Mouse (Mus musculus): ENCODE measurements at regions not wholly inside any gene's neighbourhood (a gene's known extent, or its start where the extent isn't known, plus 50 kb on each side); places are given as distances from the start of the nearest gene placed in this dataset.

DNA sequence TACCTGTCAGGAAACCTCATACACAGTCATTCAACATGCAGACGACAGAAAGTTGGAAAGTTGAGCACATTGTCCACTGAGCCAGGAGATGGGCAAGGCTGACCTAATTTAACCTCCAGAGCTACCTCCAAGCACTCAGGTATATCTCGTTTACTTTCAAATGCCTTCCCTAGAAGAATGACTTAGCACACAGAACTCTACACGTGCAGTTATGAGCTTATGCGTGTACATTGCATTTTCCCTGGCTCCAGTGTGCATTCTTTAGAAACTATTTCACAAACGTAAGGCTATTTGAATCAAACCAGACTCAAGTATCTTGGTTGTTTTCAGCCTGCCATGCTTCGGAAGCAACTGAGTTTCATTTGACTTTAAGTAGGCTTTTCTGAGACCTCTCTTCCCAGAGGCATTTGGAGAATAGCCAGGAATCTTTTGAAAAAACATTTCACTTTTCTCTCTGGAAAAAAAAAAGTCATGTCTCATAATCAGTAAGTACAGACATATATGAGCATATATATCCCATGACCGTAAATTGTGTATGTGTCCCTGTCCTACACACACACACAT, 336.8 kb upstream of the N6amt1 start:
- WGBS, result 57% methylated on average over 7 of the region's 7 CpGs
- no peaks in the 10 kb centered on the region for H3K4me1 ChIP-seq (ENCODE audit: control insufficient read depth, insufficient read depth, low read length)
- no peaks in the 10 kb centered on the region for H3K36me3 ChIP-seq (ENCODE audit: control insufficient read depth, insufficient read depth, low read length)
- no peak overlapping the region for H3K9ac ChIP-seq (ENCODE audit: low read depth, low read length, severe bottlenecking)
- TF ChIP-seq POLR2A (IDR thresholded peaks at IDR 0.05; ENCODE audit: borderline replicate concordance, extremely low read depth, insufficient read depth, insufficient read length), result no peak
- ATAC-seq (ENCODE audit: low FRiP score, low read depth), result no peak
- H3K27ac ChIP-seq (replicated peaks; ENCODE audit: low read depth, low read length), result no peak overlapping the region
- H3K9me3 ChIP-seq (ENCODE audit: control insufficient read depth, low read length), result no peaks in the 10 kb centered on the region
- H3K4me3 ChIP-seq (replicated peaks; ENCODE audit: low read length), result no peak overlapping the region
- peak; percentile 60 for DNase-seq (ENCODE audit: low spot score)
- H3K27me3 ChIP-seq (ENCODE audit: control insufficient read depth, insufficient read depth, low read length), result no peaks in the 10 kb centered on the region
- no peak overlapping the region for H3K4me2 ChIP-seq (replicated peaks; ENCODE audit: low read depth, low read length, severe bottlenecking)

- Histone ChIP-seq H3K4me1 (ENCODE audit: control insufficient read depth, insufficient read depth, low read length) (peaks cover 7% of the 10 kb centered on the region), H3K9ac (ENCODE audit: low read depth, low read length, severe bottlenecking) (no peak overlapping the region), H3K9me3 (ENCODE audit: control insufficient read depth, low read length) (no peaks in the 10 kb centered on the region), H3K27ac (replicated peaks; ENCODE audit: low read depth, low read length) (no peak overlapping the region), H3K4me2 (replicated peaks; ENCODE audit: low read depth, low read length, severe bottlenecking) (no peak overlapping the region), H3K27me3 (ENCODE audit: control insufficient read depth, insufficient read depth, low read length) (no peaks in the 10 kb centered on the region), H3K4me3 (replicated peaks; ENCODE audit: low read length) (no peak overlapping the region), H3K36me3 (ENCODE audit: control insufficient read depth, insufficient read depth, low read length) (no peaks in the 10 kb centered on the region)
- no peak for TF ChIP-seq POLR2A (IDR thresholded peaks at IDR 0.05; ENCODE audit: borderline replicate concordance, extremely low read depth, insufficient read depth, insufficient read length)
- no peak for DNase-seq (ENCODE audit: low spot score)
- no peak for ATAC-seq (ENCODE audit: low FRiP score, low read depth)
- 48% methylated on average over 3 of the region's 3 CpGs for WGBS
These were observed 352.4 kb upstream of the N6amt1 start for GRCm38 (mm10) chr16:87001579-87001978.

DNA sequence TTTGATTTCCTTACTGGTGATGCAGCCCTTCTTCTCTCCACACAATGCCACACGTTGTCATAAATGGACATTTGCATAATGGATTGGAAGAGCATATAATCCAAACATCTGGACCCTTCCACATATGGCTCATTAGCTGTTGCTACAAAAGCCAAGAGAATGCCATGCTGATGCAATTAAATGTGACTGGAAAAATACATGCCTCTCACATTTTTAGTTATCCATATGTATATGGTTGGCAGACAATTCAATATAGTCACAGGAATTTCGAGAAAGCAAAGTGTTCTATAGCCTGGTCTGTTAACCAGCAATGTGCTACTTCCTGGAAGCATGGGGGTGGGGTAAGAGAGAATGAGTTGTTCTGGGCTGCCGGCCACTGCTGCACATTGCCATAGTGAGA, 352.9 kb upstream of the N6amt1 start:
- H3K27me3 ChIP-seq (ENCODE audit: control insufficient read depth, insufficient read depth, low read length), result no peaks in the 10 kb centered on the region
- H3K9ac ChIP-seq (ENCODE audit: low read depth, low read length, severe bottlenecking), result no peak overlapping the region
- no peaks in the 10 kb centered on the region for H3K36me3 ChIP-seq (ENCODE audit: control insufficient read depth, insufficient read depth, low read length)
- H3K4me3 ChIP-seq (replicated peaks; ENCODE audit: low read length), result no peak overlapping the region
- no peak for TF ChIP-seq POLR2A (IDR thresholded peaks at IDR 0.05; ENCODE audit: borderline replicate concordance, extremely low read depth, insufficient read depth, insufficient read length)
- H3K4me2 ChIP-seq (replicated peaks; ENCODE audit: low read depth, low read length, severe bottlenecking), result no peak overlapping the region
- 18% methylated on average over 3 of the region's 3 CpGs for WGBS
- H3K27ac ChIP-seq (replicated peaks; ENCODE audit: low read depth, low read length), result no peak overlapping the region
- ATAC-seq (ENCODE audit: low FRiP score, low read depth), result 0 out of 2 replicates have a peak, but pooled peaks have one; percentile 53
- DNase-seq (ENCODE audit: low spot score), result peak; percentile 63
- H3K9me3 ChIP-seq (ENCODE audit: control insufficient read depth, low read length), result no peaks in the 10 kb centered on the region
- H3K4me1 ChIP-seq (ENCODE audit: control insufficient read depth, insufficient read depth, low read length), result peaks cover 7% of the 10 kb centered on the region

GRCm38 (mm10) chr16:86971691-86972090, 382.3 kb upstream of the N6amt1 start:
- Histone ChIP-seq H3K4me2 (replicated peaks; ENCODE audit: low read depth, low read length, severe bottlenecking) (no peak overlapping the region), H3K9ac (ENCODE audit: low read depth, low read length, severe bottlenecking) (no peak overlapping the region), H3K4me3 (replicated peaks; ENCODE audit: low read length) (no peak overlapping the region), H3K27ac (replicated peaks; ENCODE audit: low read depth, low read length) (no peak overlapping the region), H3K27me3 (ENCODE audit: control insufficient read depth, insufficient read depth, low read length) (no peaks in the 10 kb centered on the region), H3K36me3 (ENCODE audit: control insufficient read depth, insufficient read depth, low read length) (no peaks in the 10 kb centered on the region), H3K9me3 (ENCODE audit: control insufficient read depth, low read length) (no peaks in the 10 kb centered on the region), H3K4me1 (ENCODE audit: control insufficient read depth, insufficient read depth, low read length) (no peaks in the 10 kb centered on the region)
- no peak for DNase-seq (ENCODE audit: low spot score)
- WGBS, result 83% methylated on average over 3 of the region's 3 CpGs
- no peak for ATAC-seq (ENCODE audit: low FRiP score, low read depth)
- TF ChIP-seq POLR2A (IDR thresholded peaks at IDR 0.05; ENCODE audit: borderline replicate concordance, extremely low read depth, insufficient read depth, insufficient read length), result no peak

DNA sequence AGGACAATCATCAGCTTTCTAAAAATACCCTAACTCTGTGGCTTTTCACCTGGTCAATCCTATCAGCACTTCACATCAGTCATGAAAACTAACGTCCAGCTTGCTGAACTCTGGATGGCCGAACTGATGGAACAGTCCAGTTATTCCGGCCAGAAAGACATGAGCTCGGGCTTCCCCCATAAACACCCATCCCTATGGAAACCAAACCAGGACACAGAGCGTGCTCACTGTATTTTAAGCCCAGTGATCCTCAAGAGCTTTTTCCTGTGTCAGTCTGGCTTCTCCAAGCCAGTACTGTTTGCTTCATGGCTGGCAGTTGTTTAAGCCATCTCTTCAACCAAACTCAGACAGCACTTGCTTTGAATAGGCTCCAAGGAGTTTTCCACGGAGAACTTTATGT, 404.3 kb upstream of the N6amt1 start:
- no peak overlapping the region for H3K4me2 ChIP-seq (replicated peaks; ENCODE audit: low read depth, low read length, severe bottlenecking)
- H3K9ac ChIP-seq (ENCODE audit: low read depth, low read length, severe bottlenecking), result no peak overlapping the region
- no peak overlapping the region for H3K27ac ChIP-seq (replicated peaks; ENCODE audit: low read depth, low read length)
- H3K4me1 ChIP-seq (ENCODE audit: control insufficient read depth, insufficient read depth, low read length), result no peaks in the 10 kb centered on the region
- ATAC-seq (ENCODE audit: low FRiP score, low read depth), result no peak
- no peak overlapping the region for H3K4me3 ChIP-seq (replicated peaks; ENCODE audit: low read length)
- H3K27me3 ChIP-seq (ENCODE audit: control insufficient read depth, insufficient read depth, low read length), result no peaks in the 10 kb centered on the region
- no peaks in the 10 kb centered on the region for H3K36me3 ChIP-seq (ENCODE audit: control insufficient read depth, insufficient read depth, low read length)
- WGBS, result 80% methylated on average over 6 of the region's 6 CpGs
- no peak for TF ChIP-seq POLR2A (IDR thresholded peaks at IDR 0.05; ENCODE audit: borderline replicate concordance, extremely low read depth, insufficient read depth, insufficient read length)
- H3K9me3 ChIP-seq (ENCODE audit: control insufficient read depth, low read length), result no peaks in the 10 kb centered on the region
- DNase-seq (ENCODE audit: low spot score), result no peak

Measured in limb, embryonic 14.5 days (tissue).